Mouse (Mus musculus) naive thymus-derived CD4-positive, alpha-beta T cell, adult 2 months (primary cell): Measurements from ENCODE around the gene Slc22a22.
"Not testable (repeated sequence)": the region's sequence is repeated elsewhere in the genome, so short reads cannot be mapped to it uniquely, and the experiment has no call there.

Source experiments
- DNase-seq: peaks from one replicate; pipeline ENCODE4 v3.0.0-alpha.2; 2011; ENCODE audit warnings: low read depth

The Slc22a22 gene

DNA sequence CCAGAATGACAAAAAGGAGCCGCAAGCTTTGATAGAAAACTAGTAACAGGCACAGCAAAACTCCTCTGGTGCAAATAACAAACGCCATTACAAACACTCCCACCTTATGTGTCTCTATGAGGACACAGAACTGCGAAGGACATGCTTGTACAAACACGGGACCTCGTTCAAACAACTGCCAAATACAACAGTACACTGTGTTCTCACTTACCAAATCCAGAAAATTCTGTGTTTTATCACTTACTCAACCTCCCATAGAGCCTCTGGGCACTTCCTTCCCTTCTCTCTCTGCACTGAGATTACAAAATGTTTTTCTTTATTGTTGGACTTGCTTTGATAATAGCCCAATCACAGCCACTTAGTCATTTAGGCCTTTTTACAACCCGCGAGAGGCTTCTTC lies 97.0 kb downstream of the Slc22a22 start:
- no peak for DNase-seq

DNA sequence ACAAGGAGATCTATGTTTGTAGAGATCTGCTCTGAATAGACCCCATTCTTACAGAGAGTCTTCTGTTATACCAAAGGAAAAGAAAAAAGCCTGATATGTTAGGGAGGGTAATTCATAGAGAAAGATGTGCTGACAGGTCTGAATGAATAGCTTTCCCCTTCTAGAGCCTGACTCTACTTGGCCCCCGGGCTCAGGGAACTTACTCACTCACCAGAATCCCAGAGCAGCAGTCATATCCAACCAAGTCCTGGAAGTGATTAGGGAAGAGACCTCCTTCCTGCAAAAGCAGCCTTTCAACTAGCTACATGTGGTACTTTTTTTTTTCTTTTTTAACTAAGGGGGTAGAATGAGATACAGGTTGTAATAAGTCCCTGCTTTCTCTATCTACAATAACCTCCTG lies 111.0 kb downstream of the Slc22a22 start:
- no peak for DNase-seq

DNA sequence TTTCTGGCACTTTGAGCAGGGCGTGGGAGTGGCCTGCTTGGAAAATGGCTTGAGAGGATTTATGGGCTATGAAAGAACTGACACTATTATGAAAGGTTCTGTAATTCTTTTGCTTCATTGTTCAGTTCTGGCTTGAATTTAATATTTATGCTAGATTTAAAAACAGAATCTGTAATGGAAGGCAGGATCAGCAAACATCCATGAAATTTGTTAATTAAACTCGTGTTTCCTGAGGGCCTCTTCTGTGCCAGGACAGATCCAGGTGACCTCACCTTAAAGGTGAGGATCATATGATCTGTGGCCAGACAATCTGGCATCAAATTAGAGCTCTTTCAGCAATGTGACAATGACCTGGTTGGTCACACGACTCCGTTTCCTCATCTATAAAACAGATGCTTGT lies 122.1 kb downstream of the Slc22a22 start:
- no peak for DNase-seq

DNA sequence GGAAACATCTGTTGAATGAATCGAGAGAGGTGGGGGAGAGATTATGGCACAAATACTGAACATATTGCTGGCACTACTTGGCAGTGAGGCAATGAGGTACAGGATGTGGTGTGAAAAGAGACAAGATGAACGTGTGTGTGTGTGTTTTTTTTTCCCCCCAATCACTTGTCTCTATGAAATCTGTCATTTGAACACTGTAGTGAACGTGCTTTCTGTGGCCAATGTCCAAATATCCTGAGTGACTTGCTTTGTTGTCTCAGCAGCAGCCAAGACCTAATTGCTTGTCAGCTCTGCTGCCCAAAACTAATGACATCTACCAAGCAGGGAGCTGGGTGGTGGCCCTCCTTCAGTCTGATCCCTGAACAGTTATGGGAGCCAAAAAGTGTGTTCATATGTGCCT lies 136.9 kb downstream of the Slc22a22 start:
- DNase-seq, result no peak

DNA sequence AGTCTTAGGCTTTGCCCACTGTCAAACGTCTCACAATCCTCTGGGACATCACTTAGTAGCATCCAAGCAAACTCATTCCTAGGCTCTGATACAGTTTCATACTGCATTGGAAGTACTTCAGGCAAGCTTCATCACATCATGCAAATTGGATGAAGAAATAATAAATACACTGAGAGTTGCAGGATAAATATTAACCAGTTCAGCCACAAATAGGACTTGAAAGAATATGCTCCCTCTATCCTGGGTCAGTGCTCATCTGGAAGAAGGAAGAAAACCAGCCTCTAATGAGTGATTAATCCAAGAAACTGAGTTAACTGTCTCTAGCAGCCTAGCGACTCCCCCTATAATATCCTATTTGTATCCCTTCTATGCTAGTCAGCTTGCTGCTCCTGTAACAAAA lies 146.1 kb downstream of the Slc22a22 start:
- no peak for DNase-seq

DNA sequence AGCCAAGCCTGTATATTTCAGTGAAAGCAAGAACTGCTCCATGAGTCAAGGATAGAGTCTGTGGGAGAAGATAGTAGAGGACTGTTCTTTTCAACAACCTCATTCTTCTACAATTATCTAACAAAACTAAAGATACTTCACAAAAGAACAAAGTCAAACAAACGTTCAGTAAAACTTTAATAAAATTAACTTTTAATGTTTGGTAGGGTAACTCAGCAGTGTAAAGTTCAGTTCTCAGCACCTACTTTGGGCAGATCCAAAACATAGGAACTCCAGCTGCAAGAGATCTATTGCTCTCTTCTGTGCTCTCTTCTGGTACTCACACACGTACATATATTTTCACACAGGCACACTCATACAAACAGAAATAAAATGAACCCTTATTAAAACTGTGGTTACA lies 159.4 kb downstream of the Slc22a22 start:
- DNase-seq, result no peak

DNA sequence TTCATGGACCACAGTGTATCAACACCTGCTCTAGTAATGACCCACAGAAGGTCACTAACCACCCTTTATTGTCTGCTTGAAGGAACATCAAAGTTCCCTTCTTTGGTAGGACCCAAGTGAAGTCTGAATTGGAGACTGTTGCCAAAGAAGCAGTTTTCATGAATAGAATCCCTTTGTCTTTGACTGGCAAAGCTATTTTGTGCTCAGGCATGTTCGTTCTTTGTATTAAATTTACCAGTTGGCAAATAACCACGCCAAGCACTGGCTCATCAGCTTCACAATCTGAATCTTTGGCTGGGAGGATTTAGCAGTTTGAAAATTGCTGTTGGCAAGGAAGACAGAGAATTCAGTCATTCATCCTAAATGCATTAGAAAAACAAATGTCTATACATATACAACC lies 160.9 kb downstream of the Slc22a22 start:
- no peak for DNase-seq

DNA sequence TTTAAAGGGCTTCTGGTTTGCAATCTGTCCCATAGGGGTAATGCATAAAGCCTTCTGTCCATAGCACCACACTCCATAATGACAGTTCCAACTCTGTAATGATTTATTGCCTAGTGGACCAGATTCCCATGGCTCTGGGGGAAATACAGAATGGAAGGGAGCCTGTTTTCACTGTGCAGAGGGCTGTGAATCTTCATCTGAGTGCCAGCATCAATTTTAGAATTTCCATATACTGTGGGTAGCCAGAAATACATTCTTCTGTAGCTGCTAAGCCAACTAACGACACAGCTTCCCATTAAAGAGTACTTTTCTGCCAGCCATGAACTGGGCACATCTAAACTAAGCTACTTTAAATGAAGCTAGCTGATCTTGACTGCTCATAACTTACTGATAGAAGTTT lies 174.7 kb downstream of the Slc22a22 start:
- no peak for DNase-seq

DNA sequence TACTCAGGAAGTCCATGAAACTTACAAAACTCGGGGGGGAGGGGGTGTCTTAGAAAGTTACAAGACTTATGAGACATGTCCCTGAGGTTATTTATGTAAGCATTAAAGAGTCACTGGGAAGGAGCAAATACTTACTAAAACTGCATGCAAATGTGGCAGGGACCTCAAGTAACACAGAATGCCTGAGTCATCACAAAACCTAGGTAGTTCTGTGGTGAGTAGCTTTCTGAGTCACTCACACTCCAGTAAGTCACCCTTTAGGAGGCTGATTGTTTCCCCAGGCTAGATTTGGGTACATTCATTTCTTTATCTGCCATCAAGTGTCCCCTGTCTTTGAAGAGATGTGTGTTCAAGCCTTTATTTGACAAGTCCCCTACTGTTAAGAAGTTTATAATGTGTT lies 198.9 kb downstream of the Slc22a22 start:
- no peak for DNase-seq

DNA sequence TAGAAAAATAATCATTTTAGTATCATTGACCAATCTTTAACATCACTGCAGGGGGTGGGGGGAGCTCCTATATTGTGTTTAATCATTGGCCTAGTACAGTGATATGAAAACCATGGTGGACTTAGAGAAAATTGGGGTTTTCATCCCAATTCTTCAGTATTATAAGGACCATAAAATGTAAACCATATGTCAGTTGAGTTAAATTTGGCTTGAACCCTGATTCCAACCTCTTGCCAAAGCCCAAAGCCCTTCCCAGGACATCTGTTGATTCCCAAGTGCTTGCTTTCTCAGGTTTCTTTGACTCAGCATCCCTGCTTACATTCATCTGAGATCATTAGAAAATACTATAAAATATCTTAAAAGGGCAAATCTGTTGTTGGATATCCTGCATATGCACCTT lies 201.0 kb downstream of the Slc22a22 start:
- no peak for DNase-seq

DNA sequence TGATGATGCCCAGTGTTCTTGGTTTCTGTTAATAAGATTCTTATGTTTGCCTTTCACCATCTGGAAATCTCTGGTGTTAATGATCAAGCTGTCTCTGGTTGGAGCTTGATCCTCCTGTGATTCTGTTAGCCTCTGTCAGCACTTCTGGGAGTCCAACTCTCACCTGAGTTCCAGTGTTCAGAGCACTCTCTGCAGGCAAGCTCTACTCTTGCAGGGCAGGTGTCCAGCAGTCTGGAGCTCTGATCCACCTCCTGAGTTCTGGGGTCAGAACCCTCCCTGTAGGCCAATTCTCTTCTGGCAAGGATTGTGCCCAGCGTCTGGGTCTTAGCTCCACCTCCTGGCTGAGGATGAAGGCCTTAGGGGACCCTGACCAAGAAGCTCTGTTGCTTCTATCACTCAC lies 237.4 kb downstream of the Slc22a22 start:
- DNase-seq, result not testable (repeated sequence)

DNA sequence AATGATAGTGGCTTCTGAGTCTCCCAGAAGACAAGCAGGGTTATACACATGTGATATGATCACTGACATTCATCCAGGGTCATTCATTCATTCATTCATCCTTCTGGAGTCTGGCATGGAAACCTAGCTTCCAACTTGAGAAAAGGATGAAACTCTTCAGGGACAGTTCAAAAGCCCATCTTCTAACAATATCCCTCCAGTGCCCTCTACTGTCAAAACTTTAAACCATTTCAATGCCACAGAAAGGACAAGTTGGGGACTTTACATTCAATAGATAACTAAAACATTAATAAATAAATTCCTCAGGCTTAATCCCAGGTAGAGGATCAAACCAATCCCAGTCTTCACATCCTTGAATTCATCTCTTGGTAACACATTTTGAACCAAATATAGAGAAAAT lies 247.0 kb downstream of the Slc22a22 start:
- DNase-seq, result no peak

DNA sequence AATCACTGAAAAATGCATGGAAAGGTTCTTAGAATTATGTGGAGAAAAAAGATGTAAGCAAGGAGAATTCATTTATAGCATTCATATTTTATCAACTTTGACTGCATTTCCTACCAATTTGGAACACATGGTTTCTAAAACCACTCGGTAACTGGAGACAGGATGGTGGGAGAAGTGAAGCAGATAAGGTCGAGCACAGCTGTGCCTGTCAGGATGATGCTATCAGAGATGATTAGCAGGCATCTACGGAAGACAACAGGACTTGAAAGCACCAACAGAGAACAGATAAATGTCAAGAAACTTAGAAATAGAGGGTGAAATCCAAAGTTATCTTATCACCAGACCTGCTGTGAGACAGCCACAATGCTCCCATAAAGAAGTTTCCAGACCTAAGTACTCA lies 272.1 kb downstream of the Slc22a22 start:
- no peak for DNase-seq

DNA sequence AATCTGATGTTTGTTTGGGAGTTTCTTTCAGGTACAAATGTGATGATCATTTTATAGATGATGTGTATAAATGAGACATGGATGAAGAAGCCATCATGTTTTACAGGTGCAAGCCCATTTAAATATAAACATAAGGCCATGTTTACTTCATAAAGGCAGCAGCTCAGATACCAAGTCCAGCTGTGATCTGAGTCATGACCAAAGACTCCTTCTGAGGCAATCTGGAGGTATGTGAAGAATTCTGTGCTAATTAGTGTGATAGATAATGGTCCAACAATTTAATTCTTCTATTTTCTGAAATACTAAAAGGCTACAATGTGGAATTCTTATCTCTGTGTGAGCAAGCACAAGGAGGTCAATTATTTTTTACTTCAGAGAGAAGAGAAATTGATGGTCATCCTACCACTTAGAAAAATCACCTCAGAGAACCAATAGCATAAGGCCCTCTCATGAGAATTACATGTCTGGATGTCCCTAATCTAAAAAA lies 272.9 kb downstream of the Slc22a22 start:
- DNase-seq, result no peak
